ENCODE assay signal across 12 mouse cellular contexts in genomic region chr17:43072142-43072786, GRCm38 (mm10). TPM values are rescaled to one million over a fixed set of nuclear protein-coding genes. Genes with fewer than 3 reads are reported as not detected.
DNase-seq lines count a peak whose midpoint lies in the region; ATAC-seq and TF ChIP-seq lines count a peak whose summit lies in the region.
"Had no signal": no experiment of that assay in that cellular context is flagged by ENCODE, and none has a peak within 500 bp of the region (broad histone marks: within the 10 kb centered on the region; RNA-seq: fewer than 3 reads in every experiment).

No protein-coding gene starts in this region.

- H3K4me2 ChIP-seq in liver, embryonic 12.5 days: peak overlapping the region; percentile 61

- 62% methylated on average over 11 of the region's 11 CpGs for WGBS in liver, embryonic 12.5 days (ENCODE audit: insufficient replicate concordance)

- DNase-seq in gastrocnemius, adult 2 months: no peak
- no peak for DNase-seq in gastrocnemius, postnatal 25 days
- peak; percentile 24 to 46 for DNase-seq in layer of hippocampus, postnatal 14 days (ENCODE audit: low spot score in 2 of 2)
- no peak for DNase-seq in layer of hippocampus, adult 9-10 months (ENCODE audit: low spot score)
- peak; percentile 25 for DNase-seq in skeletal muscle tissue, adult 2 months (ENCODE audit: low read depth, low spot score)
- DNase-seq in T-cell, adult 2 months (ENCODE audit: low spot score): no peak
- DNase-seq: cerebellum, postnatal 10 days; right cerebral cortex, postnatal 4 days; thymus, adult 18-20 months had no signal

- H3K36me3 ChIP-seq in liver, embryonic 12.5 days: peaks cover 76% of the 10 kb centered on the region

- H3K9me3 ChIP-seq in liver, embryonic 12.5 days (replicated peaks): no peaks in the 10 kb centered on the region

- peaks cover 52% of the 10 kb centered on the region for H3K4me1 ChIP-seq in liver, embryonic 12.5 days

- H3K27ac ChIP-seq in gastrocnemius, adult 2 months: peak overlapping the region; percentile 81
- peak overlapping the region; percentile 78 for H3K27ac ChIP-seq in liver, embryonic 12.5 days

- intact Hi-C loops in gastrocnemius, adult 2 months (cut with DNase I): loop anchor here (5.0 kb wide), 2 partner anchors 55 to 160 kb away; partner anchors contain the start of gene Tnfrsf21

- no peak overlapping the region for H3K4me3 ChIP-seq in gastrocnemius, adult 2 months
- H3K4me3 ChIP-seq in liver, embryonic 12.5 days: no peak overlapping the region

- H3K27me3 ChIP-seq in liver, embryonic 12.5 days (replicated peaks): no peaks in the 10 kb centered on the region

- TF ChIP-seq CTCF in gastrocnemius, adult 2 months (IDR thresholded peaks at IDR 0.05): no peak

- H3K9ac ChIP-seq in liver, embryonic 12.5 days: peak overlapping the region; percentile 47

- peak; percentile 84 for ATAC-seq in liver, embryonic 12.5 days
- ATAC-seq in frontal cortex, adult (ENCODE audit: low TSS enrichment): no peak
- ATAC-seq: intestine, embryonic 16.5 days had no signal

RNA-seq across cellular contexts. Expression of gene Tnfrsf21, which starts 55.9 kb away (rescaled TPM):
- total RNA-seq in gastrocnemius, adult 2 months (2021): 10 to 100 TPM; 15.5 to 24.0 TPM
- 10 to 100 TPM; 17.9 to 23.1 TPM for total RNA-seq in gastrocnemius, postnatal 25 days (2021)
- total RNA-seq in layer of hippocampus, postnatal 14 days (2021): 100 to 1,000 TPM; 108 to 113 TPM
- 41.9 and 43.1 TPM in 2 replicates for polyA plus RNA-seq in liver, embryonic 12.5 days (2016; fragmentation: Nextera tagmentation; extraction: Ambion mirVana)

Comparison
In these comparisons a context has a peak if more than half of its experiments do, and no peak if none do; other contexts are left out.
1. DNase-seq: peak in layer of hippocampus, postnatal 14 days (2 of 2) and skeletal muscle tissue, adult 2 months (single experiment); none in gastrocnemius, adult 2 months (single experiment), gastrocnemius, postnatal 25 days (single experiment), layer of hippocampus, adult 9-10 months (single experiment) and T-cell, adult 2 months (single experiment).
2. RNA of gene Tnfrsf21, which starts 55.9 kb away (total RNA-seq): 108 to 113 TPM in layer of hippocampus, postnatal 14 days; 15.5 to 24.0 TPM in gastrocnemius, adult 2 months and 17.9 to 23.1 TPM in gastrocnemius, postnatal 25 days; every median in the first group is over 4 times any median in the second.